Mouse (Mus musculus) forebrain, embryonic 10.5 days (tissue): ENCODE results near the gene Gpr137. TPM values are rescaled to one million over a fixed set of nuclear protein-coding genes. Genes with fewer than 3 reads are reported as not detected.

Experiments used
- DNase-seq: peaks from one replicate; pipeline ENCODE4 v3.0.0-alpha.2; 2017; ENCODE audit warnings: low spot score; ENCODE audit errors: extremely low spot score
- H3K27ac ChIP-seq: fragments of 300-500 bp; sonication (generic); 2 replicates; pipeline ENCODE4 v1.5.1; 2016; ENCODE audit warnings: mild to moderate bottlenecking
- H3K27me3 ChIP-seq: fragments of 300-500 bp; sonication (generic); 2 replicates; pipeline ENCODE4 v1.6.1; 2016; ENCODE audit warnings: mild to moderate bottlenecking; ENCODE audit not compliant: poor library complexity, severe bottlenecking
- H3K36me3 ChIP-seq: fragments of 300-500 bp; sonication (generic); replicated peaks from 2 replicates; pipeline ENCODE4 v1.6.1; 2016; ENCODE audit warnings: mild to moderate bottlenecking, moderate library complexity
- H3K4me1 ChIP-seq: fragments of 300-500 bp; sonication (generic); 2 replicates; pipeline ENCODE4 v1.6.1; 2016
- H3K4me3 ChIP-seq: fragments of 300-500 bp; sonication (generic); 2 replicates; pipeline ENCODE4 v1.5.1; 2016; ENCODE audit warnings: mild to moderate bottlenecking, moderate library complexity
- H3K9me3 ChIP-seq: fragments of 300-500 bp; sonication (generic); 2 replicates; pipeline ENCODE4 v1.6.1; 2016; ENCODE audit warnings: mild to moderate bottlenecking, moderate library complexity
- WGBS: fragments of 180-500 bp; shearing (Covaris S2); methylation state at CpG from one replicate; pipeline ENCODE4 v1.1.7; 2016; 5-methylcytosine and 5-hydroxymethylcytosine counted together
- polyA plus RNA-seq: library from polyadenylated mRNA; unstranded; fragments of >200 nt; fragmentation: Nextera tagmentation; extraction: Ambion mirVana; gene quantifications from 2 replicates; pipeline ENCODE4 v1.2.1, GENCODE M21; 2016

Gene Gpr137
- polyA plus RNA-seq, 1 experiment from 2014 or later, result 22.8 TPM

DNA sequence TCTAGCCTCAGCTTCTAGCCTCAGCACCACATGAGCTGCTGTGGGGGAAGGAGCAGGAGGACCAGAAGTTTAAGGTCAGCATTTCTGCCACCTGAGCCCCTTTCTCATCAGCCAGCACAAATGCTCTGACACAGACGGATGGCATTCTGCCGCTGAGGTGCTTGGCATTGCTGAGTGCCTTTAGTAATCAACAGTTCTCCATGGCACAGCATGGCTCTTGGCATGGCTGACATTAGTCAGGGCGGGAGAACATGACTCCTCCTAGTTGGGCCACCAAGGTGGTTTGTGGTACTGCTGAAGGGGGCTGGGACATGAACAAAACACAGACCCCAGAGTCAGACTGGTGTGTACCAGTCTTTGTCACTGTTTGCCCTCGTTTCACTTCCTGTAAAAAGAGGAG is 5.9 kb upstream of the Gpr137 start:
- WGBS, result 84% methylated on average over 4 of the region's 4 CpGs
- peaks cover 28% of the 10 kb centered on the region for H3K4me1 ChIP-seq
- H3K9me3 ChIP-seq, result no peaks in the 10 kb centered on the region

DNA sequence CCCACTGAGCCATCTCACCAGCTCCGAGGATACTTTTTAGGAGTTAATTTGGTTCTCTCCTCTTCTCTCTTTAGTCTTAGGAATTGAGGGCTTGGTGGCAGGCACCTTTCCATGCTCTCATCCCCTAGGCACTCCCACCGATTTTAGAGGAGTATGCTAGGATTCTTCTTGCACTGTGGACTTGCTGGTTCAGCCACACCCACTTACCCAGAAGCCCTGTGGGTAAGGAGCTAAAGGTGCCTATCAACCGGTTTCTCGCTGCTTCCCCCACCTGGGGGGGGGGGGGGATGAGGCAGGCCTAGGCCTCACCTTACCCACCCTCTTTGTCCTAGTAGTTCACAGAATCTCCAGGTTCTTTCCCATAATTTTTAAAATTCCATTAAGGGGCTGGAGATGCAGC is 5.5 kb upstream of the Gpr137 start:
- Histone ChIP-seq H3K27ac (no peak overlapping the region), H3K4me1 (peaks cover 28% of the 10 kb centered on the region), H3K9me3 (no peaks in the 10 kb centered on the region), H3K36me3 (peaks cover 18% of the 10 kb centered on the region), H3K4me3 (no peak overlapping the region), H3K27me3 (no peaks in the 10 kb centered on the region)
- no peak for DNase-seq
- 52% methylated on average over 4 of the region's 4 CpGs for WGBS

More for the DNA sequence above, 5.9 kb upstream of the Gpr137 start:
- no peak overlapping the region for H3K4me3 ChIP-seq
- H3K36me3 ChIP-seq, result peaks cover 18% of the 10 kb centered on the region
- no peaks in the 10 kb centered on the region for H3K27me3 ChIP-seq
- no peak overlapping the region for H3K27ac ChIP-seq
- no peak for DNase-seq

DNA sequence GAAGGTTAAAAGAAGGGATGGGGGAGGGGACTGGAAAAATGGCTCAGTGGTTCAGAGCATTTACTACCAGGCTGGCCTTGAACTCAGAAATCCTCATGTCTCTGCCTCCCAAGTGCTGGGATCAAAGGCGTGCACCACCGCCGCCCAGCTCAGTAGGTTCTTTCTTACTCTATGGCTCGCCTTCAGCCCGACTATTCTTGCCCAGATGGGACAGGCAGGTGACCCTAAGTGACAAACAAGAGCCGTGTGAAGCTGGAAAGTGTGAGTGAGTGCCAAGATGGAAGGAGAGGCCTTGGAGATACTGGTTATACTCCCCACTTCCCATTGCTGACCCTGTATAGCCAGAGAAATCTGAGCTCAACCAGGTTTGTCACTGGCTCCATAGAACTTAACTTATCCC is 1.4 kb upstream of the Gpr137 start:
- WGBS, result 93% methylated on average over 6 of the region's 6 CpGs
- Histone ChIP-seq H3K36me3 (peaks cover 18% of the 10 kb centered on the region), H3K9me3 (no peaks in the 10 kb centered on the region), H3K4me1 (peaks cover 39% of the 10 kb centered on the region), H3K27ac (no peak overlapping the region), H3K27me3 (peaks cover 5% of the 10 kb centered on the region), H3K4me3 (no peak overlapping the region)
- no peak for DNase-seq

DNA sequence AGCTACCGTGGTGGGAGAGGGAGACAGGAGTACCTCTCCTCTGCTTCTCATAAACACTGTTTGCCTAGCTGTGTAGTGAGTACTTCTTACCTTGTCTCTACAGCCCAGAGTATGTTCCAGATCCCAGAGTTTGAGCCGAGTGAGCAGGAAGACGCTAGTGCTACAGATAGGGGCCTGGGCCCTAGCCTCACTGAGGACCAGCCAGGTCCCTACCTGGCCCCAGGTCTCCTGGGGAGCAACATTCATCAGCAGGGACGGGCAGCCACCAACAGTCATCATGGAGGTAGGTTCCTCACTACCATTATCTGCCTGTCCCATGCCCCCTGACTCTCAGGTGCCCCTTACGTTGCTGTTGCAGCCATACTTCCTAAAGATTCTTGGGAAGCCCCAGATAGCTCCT is 484 bp upstream of the Gpr137 start:
- peaks cover 39% of the 10 kb centered on the region for H3K4me1 ChIP-seq
- no peak for DNase-seq
- peak overlapping the region; percentile 83 for H3K4me3 ChIP-seq
- H3K9me3 ChIP-seq, result no peaks in the 10 kb centered on the region
- peak overlapping the region; percentile 95 for H3K27ac ChIP-seq
- peaks cover 19% of the 10 kb centered on the region for H3K36me3 ChIP-seq
- 25% methylated on average over 5 of the region's 5 CpGs for WGBS
- peaks cover 14% of the 10 kb centered on the region for H3K27me3 ChIP-seq

DNA sequence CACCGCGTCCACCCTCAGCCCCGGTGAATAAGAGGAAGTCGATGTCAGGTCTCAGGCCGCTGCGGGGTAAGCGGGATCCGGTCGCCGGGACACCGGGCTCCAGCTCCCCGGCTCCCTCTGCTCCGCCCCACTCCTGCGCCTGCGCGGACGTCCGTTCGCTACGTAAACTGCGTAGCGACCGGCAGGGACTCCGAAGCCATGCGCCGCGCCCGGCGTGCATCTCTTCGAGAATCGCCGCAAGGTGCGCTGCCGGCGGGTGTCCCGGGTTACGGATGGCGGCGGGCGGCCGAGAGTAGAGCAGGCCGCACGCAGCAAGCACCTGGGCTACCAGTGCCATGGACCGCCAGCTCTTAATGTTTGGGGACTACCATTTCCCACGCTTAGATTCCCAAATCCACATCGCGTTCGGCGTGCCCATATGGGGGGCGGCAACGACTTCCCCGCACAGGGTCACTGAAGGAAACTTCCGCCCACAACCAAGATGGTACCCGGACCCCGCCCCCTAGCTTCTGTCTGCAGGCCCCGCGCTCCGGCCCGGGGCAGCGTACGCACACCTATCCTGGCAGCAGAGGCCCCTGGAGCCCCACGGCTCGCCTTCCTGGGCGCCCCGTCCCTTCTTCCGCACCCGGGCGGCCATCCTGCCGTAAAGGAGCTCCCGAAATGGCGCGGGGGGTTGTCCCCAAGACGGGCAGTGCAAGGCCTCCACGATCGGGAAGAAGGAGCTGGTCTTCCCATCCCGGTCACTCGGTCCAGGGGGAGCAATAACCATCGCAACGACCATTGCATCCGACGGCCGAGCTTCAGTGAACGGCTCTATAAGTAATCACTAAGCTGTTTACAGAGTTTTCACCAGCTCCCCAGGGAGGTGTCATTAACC is 670 bp downstream of the Gpr137 start, which contains the start of gene Bad:
Gene Bad, plus strand, starts transcription at position 490 of the 877 bp plus-strand sequence.
- WGBS, result under 1% methylated on average over 83 of the region's 83 CpGs
- Histone ChIP-seq H3K36me3 (peaks cover 18% of the 10 kb centered on the region), H3K9me3 (no peaks in the 10 kb centered on the region), H3K27ac (peak within 1 kb of the TSS; percentile 95), H3K4me3 (peak within 1 kb of the TSS; percentile 83), H3K27me3 (peaks cover 16% of the 10 kb centered on the region), H3K4me1 (peaks cover 39% of the 10 kb centered on the region)
- DNase-seq, result peak; percentile 92

DNA sequence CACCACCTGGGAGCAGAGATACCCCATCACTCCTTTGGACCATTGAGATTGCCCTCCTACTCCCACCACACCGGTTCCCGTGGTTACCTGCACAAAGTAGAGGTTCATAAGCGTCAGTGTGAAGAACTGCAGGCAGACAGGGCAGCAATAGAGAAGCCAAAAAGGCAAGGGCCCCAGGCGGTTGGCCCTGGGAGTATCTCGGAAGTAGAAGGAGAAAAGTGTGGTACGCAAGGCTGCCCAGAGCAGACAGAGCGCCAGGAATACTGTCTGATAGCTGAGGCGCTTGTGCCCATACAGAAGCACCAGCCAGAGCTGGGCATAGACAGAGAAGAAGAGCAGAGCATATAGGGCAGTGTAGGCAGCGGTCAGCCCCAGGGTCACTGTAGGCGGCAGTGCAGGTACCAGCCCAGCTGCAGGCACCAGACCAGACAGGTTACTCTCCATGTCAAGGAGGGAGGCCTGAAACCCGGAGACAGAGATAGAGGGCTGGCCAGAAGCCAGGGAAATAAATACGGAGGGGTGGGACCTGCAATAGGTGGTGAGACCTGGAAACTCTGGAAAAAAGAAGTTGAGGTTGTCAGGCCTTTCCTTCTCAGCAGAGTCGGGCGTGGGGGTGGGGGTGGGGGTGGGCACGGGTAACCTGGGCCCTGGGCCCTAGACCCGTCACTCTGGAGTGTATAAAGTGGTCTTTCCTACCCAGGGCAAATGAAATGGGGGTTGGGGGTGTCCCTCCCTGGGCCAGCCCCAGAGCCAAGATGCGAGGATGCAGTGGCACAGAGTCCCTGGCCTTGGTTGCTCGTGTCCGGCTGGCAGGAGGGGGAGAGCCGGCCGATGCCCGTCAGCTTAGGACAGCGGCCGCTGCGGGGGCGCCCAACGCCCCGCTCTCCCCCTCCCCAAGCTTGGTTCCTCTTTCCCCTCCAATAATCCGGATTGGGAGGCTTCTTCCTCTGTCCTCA is 1.6 kb downstream of the Gpr137 start:
- peak overlapping the region; percentile 95 for H3K27ac ChIP-seq
- peaks cover 15% of the 10 kb centered on the region for H3K36me3 ChIP-seq
- DNase-seq, result no peak
- peaks cover 39% of the 10 kb centered on the region for H3K4me1 ChIP-seq
- 20% methylated on average over 29 of the region's 29 CpGs for WGBS
- H3K4me3 ChIP-seq, result peak overlapping the region; percentile 83
- H3K9me3 ChIP-seq, result no peaks in the 10 kb centered on the region
- H3K27me3 ChIP-seq, result peaks cover 25% of the 10 kb centered on the region

DNA sequence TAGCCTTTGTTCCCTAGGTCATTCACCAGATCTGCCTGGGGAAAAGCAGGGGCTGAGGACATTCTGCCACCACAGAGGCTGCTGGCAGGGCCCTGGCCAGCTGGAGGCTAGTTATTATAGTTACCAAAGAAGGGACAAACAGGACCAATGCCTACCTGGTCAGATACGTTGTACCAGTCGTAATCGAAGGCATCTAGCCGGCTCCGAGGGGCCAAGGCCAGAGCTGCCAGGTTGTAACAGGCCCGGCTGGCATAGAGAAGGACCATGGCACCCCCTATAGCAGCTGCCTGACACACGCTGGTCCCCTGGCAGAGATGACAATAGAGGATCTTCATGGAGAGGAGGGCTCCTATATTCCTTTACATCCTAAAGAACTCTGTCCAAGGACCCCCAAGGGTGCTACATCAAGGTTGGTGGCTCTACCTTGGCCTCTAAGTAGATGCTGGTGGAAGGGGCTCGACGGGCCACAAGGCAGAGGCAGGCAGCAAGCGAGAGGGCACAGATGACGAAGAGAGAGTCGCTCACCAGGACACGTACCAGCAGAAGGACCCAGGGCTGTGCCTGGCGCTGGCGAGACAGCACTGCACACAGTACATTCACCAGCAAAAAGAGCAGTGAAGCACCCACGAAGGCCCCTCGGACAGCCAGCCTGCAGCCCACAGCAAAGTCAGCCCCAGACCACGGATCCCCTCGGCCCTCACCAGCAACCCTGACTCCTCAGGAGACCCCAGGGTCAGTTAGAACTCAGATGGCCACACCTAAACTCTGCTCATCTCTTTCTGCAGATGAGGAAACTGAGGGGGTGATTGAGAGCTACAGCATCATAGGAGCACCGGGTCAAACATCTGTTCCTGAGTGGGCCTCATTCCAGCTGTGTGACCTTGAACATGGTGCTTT is 2.9 kb downstream of the Gpr137 start:
- WGBS, result 91% methylated on average over 20 of the region's 20 CpGs
- Histone ChIP-seq H3K4me3 (peak overlapping the region; percentile 23; the same call in 1 of the 2 replicates), H3K27me3 (peaks cover 38% of the 10 kb centered on the region)

DNA sequence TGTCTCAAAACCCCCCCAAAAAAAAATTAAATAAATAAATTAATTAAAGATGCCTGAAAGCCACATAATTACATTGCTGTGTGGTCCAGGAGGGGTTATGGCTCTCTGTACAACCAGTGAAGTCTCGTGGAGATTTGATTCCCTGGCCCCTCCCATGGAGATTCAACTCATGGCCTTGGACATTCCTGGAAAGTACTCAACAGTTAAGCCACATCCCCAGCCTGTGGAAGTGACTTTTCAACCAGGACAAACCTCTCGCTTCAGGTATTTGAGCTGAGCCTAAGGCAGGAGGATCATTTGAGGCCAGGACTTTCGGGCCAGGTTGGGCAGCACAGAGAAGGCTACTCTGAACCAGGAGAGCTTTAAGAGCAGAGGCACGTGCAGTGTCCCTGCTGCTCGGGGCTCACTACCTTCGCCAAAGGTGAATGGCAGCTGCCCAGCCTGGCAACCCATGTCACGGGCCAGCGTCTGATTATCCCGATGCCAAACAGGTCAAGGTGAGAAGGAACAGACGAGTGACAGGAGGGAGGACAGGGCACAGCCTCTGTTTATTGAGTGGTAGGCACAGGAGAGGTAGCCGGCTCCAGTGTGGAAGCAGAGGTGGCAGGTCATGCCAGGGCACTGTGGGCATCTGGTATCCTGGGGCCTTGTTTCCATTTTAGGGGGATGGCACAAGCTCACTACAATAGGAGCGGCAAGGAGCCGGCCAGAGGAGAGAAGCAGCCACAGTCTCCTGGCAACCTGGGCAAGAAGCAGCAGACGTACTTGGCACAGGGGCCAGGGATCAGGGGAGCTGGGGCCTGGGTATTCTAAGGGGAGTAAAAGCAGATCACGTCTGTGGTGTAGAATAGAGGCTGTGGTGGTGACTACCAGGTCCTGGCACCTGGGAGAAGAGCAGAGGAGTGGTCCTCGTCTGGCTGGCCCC is 4.5 kb downstream of the Gpr137 start:
- Histone ChIP-seq H3K36me3 (0 out of 2 replicates have a peak, but pooled peaks cover 5% of the 10 kb centered on the region), H3K4me3 (peak overlapping the region; percentile 8; the same call in 1 of the 2 replicates), H3K9me3 (no peaks in the 10 kb centered on the region), H3K27me3 (peaks cover 53% of the 10 kb centered on the region), H3K4me1 (peaks cover 49% of the 10 kb centered on the region), H3K27ac (no peak overlapping the region)
- DNase-seq, result no peak
- WGBS, result 81% methylated on average over 16 of the region's 16 CpGs

More for the DNA sequence above, 2.9 kb downstream of the Gpr137 start:
- Histone ChIP-seq H3K4me1 (peaks cover 40% of the 10 kb centered on the region), H3K9me3 (no peaks in the 10 kb centered on the region), H3K36me3 (0 out of 2 replicates have a peak, but pooled peaks cover 5% of the 10 kb centered on the region), H3K27ac (no peak overlapping the region)
- DNase-seq, result no peak

DNA sequence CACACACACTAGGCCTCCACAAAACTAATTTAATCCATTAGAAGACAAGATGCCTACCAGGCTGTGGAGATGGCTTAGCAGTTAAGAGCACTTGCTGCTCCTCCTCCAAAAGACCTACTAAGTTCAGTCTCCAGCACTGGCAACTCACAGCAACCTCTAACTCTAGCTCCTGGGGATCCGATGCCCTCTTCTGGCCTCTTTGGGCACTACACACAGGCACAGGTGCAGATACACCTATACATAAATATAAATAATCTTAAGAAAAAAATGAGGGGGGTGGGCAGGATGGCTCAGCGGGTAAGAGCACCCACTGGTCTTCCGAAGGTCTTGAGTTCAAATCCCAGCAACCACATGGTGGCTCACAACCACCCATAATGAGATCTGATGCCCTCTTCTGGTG is 6.0 kb downstream of the Gpr137 start:
- Histone ChIP-seq H3K27me3 (peaks cover 69% of the 10 kb centered on the region), H3K4me1 (peaks cover 44% of the 10 kb centered on the region), H3K4me3 (no peak overlapping the region), H3K27ac (no peak overlapping the region), H3K36me3 (0 out of 2 replicates have a peak, but pooled peaks cover 5% of the 10 kb centered on the region), H3K9me3 (no peaks in the 10 kb centered on the region)
- WGBS, result 14% methylated on average over 3 of the region's 3 CpGs
- DNase-seq, result no peak

DNA sequence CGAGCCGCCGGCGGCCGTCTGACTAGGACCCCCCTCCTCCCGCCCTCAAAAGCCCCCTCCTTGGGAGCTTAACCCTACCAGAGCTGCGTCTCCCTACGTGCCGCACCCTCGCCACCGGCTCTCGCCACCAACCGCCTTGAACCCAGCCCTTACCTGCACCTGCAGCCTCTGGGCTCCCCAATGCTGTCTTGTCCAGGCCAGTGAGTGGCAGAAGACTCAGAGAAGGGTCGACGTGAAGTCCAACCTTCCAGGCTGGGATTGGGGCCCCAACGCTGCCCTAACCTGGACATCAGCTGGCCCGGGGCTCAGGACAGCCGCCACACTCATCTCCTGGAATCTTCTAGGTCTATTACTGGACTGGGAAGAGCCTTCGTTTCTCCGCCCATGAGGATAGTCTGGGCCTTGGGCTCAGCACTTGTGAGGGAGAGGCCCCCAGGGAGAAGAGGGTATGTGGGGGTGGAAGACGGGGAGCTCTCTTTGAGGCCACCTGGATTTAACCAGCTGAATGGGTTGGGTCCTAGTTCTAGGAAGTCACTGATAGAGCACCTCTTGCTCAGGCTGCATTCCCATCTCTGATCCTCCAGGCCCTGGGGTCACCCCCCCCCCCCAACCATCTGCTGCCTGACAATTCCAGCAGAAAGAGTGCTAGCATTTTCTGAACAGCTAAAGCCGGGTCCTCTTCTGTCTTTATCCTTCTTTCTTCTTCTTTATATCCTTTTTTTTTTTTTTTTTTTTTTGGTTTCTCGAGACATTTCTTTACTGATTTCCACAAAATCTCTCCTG is 7.9 kb downstream of the Gpr137 start, which contains the start of gene Kcnk4:
Gene Kcnk4, minus strand, starts transcription at position 321 of the 783 bp plus-strand sequence.
- H3K27ac ChIP-seq, result no peak within 1 kb of the TSS
- H3K9me3 ChIP-seq, result no peaks in the 10 kb centered on the region
- peak within 1 kb of the TSS; percentile 47 for H3K4me3 ChIP-seq
- WGBS, result 12% methylated on average over 23 of the region's 23 CpGs
- DNase-seq, result no peak
- H3K27me3 ChIP-seq, result peaks cover 83% of the 10 kb centered on the region
- peaks cover 24% of the 10 kb centered on the region for H3K4me1 ChIP-seq
- 0 out of 2 replicates have a peak, but pooled peaks cover 5% of the 10 kb centered on the region for H3K36me3 ChIP-seq
